Mouse (Mus musculus): ENCODE results near the gene Syde1.
"Not testable (repeated sequence)": the region's sequence is repeated elsewhere in the genome, so short reads cannot be mapped to it uniquely, and the experiment has no call there.

Syde1 gene

DNA sequence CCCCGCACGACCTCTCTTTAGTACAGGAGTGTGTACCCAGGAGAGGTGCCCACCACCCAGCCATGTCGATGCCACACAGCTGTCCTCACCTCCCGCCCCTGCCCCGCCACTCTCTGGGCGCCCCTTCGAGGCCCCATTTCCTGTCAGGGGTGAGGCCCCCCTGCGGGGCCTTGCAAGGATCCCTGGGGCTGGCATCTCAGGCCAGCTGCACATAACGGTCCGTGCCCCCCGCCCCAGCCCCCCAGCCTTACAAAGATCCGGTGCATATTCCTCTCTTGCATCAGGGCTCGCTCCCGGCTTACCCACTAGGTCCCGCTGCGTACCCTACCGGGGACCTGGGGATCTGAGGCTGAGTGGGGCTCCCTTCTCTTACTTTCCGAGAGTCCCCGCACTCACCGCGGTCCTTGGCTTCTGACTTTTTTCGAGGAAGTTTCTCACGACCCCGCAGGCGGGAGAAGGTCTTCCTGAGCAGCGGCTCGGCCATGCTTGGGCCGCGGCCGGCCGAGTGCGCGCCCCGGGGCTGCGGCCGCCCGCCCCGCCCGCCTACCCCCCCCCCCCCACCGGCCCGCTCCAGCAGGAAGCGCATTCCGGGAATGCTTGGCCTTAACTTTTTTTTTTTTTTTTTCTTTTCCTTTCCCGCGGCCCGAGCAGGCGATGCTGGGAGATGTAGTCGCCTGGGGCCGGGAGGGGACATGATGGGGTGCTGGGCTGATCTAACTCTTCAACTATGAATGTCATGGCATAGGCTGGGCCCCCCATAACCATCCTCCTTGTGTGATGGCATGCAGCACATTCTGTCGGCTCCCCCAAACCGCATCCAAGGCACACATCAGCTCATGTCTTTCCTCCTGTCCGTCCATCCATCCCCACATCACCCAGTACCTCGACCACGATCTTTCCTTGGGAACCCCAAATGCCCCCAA, at the start of gene Syde1:
TSS of gene Syde1 (minus strand) at position 559 of the 923 bp plus-strand sequence.
- DNase-seq = peak; percentile 81

DNA sequence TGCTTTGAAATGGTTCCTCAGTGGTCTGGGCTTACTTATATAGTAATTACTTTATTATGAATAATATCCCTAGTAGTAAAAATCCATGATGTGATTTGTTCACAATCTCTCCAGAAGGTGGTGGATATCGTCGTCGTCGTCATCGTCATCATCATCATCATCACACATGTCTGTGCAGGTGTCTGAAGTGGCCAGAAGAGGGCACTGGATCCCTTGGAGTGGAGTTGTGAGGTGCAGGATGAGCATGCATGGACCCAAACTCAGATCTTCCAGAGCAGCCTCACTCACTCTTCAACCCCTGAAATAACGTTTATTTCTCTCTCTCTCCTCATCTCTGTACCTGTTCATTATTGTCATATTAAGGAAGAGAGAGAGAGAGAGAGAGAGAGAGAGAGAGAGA, 40.5 kb upstream of the Syde1 start:
- peak; percentile 63 for DNase-seq

GRCm38 (mm10) chr10:78630194-78630593, 38.4 kb upstream of the Syde1 start:
- no peak for DNase-seq

GRCm38 (mm10) chr10:78623143-78623542, 31.4 kb upstream of the Syde1 start:
- not testable (repeated sequence) for DNase-seq

DNA sequence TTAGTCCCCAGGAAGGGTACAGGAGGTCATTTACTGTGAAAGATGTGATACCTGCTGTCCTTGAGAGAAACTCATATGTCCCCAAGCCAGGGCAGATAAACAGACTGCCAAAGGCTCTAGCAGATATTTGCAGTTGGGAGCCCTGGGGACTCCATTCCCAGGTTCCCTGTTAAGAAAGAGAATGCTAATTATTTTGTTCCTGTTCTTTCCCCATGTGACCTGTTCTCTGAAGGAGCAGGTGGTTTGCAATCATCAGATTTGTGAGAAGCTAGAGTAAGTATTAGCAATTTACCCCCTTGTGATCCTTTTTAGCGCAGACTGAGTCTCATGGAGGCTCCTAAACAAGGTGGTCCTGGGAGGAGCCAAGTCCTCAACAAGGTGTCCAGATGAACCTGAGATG, 26.2 kb upstream of the Syde1 start, which contains the start of gene Olfr1357:
TSS of gene Olfr1357 (minus strand) at position 101 of the 400 bp plus-strand sequence.
- no peak for DNase-seq

GRCm38 (mm10) chr10:78607602-78608001, 15.8 kb upstream of the Syde1 start:
- DNase-seq = no peak

DNA sequence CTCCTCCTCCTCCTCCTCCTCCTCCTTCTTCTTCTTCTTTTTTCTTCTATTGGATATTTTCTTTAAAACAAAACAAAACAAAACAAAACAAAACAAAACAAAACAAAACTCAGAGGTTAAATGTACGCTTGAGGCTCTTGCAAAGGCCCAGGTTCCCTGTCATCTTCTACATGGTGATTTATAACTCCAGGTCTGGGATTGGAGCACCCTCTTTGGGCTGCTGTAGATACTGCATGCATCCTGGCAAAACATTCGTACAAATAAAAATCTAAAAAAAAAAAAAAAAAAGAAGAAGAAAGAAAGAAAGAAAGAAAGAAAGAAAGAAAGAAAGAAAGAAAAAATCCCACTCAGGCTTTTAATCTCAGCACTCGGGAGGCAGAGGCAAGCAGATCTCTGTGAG, 13.3 kb upstream of the Syde1 start:
- peak; percentile 47 for DNase-seq

- no peak for DNase-seq
Measured at GRCm38 (mm10) chr10:78599865-78600264, 8.1 kb upstream of the Syde1 start.

DNA sequence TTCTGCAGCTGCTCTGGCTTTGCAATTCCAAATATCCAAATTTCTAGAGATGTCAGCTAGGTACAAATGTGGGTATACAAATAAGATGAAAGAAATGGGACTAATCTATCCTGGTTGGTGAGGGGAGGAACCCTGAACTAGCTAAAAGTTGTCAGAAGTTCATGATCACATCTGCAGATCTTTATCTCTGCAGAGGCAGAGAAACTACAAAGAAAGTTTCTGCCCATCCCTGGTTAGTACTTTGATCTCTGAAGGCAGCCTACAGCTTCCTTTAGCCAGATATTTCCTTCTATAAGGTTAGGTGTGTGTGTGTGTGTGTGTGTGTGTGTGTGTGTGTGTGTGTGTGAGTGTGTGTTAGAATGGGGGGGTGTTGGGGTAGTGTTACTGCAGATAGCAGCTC, 2.8 kb upstream of the Syde1 start:
- DNase-seq = no peak

- DNase-seq = no peak
Measured at GRCm38 (mm10) chr10:78594157-78594556, 2.4 kb upstream of the Syde1 start.

DNA sequence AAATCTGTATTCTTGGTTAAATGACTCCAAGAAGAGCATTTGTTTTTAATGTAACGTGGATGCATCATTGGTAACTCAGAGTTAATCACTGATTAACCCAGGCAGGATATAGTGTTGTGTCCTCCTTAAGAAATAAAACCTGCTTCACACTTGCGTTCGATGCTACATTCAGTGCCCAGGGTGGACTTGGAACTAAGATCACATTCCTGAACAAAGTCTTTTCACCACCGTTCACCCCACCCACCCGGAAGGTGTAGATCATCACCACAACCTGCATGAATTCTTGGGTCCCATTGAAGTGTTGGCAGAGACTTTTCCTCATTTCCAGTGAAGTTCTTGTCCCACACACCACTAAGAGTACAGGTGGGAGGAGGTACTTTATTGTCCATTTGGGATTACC, 2.0 kb upstream of the Syde1 start:
- DNase-seq = no peak

DNA sequence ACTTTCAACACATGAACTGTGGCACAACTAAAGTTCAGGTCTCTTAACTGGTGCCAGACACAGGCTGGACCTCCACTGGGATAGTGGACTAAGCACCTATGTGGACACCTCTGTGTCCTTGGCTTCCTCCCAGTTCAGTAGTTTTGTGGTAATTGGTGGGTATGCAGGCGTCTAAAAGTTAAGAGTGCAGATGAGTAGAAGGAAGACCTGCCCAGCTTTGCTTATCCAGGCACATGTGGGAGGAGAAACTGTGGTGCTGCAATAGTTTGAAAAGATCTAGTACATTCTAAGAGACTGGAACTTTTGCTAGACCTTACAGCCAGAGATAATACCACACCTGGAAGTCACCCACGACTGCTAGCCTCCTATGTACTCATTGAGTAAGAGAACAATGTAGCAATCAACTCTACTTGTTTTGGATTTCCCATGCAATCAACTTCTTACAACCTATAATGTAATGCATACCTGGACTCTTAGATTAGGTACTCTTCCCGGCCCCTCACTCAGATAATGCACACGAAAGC, 1.2 kb upstream of the Syde1 start:
- DNase-seq = no peak

GRCm38 (mm10) chr10:78590744-78591143, 1.0 kb downstream of the Syde1 start:
- peak; percentile 23 for DNase-seq

DNA sequence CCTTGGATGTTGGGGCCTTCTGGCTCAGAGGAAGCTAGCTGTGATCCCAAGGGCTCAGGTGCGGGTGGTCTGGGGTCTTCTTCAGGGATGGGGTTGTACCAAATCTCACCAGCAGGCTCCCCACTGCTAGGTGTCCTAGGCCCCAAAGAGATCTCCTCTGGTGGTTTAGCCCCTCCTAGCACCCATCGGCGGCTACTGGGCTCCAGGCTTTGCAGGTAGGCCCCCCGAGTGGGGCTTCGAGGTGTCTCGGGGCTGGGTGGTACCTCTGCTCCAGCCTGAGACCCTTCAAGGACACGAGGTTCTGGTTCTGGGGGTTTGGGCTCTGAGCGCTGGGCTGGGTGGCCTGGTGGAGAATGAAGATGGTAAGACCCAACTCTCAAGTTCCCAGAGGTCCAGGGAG, 1.9 kb downstream of the Syde1 start:
- DNase-seq = no peak

- no peak for DNase-seq
Measured at GRCm38 (mm10) chr10:78589291-78589690, 2.5 kb downstream of the Syde1 start.

- DNase-seq = no peak
Measured at GRCm38 (mm10) chr10:78586026-78586425, 5.7 kb downstream of the Syde1 start.

DNA sequence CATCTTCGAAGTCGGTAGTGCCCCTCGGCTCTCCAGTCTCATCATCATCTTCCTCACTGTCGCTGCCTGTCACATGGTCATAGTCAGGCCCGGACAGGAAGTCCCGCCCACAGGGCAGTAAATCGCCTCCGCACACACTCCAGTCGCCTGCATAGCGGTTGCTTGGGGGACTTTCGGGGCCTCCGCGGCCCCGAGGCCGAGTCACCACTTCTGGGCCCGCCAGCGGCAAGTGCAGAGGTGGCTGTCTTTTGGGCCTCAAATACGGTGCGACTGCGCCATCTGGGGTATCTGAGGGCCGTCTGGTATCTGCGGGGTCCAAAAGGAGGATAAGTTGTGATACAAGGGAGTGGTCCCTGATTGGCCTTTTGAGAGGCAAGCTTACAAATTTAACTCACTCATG, 6.2 kb downstream of the Syde1 start:
- DNase-seq = no peak

DNA sequence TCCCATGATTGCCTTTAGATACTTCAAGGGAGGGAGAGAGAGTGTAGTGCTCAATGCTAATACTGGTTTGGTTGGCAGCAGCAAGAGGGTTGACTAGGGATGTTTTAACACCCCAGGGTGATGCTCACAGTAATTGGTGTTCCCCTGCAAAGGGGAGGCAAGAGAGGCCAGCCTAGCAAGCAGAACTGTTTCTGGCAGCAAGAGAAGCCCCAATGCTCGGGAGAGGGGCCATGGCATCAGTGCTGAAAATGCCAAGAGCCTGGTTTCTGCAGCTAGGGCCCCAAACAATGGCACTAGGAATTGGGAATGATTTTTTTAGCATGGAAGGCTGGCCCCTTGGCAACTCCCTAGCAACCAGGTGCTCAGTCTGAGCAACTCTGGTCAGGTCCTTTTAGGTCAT, 6.8 kb downstream of the Syde1 start:
- DNase-seq = no peak

DNA sequence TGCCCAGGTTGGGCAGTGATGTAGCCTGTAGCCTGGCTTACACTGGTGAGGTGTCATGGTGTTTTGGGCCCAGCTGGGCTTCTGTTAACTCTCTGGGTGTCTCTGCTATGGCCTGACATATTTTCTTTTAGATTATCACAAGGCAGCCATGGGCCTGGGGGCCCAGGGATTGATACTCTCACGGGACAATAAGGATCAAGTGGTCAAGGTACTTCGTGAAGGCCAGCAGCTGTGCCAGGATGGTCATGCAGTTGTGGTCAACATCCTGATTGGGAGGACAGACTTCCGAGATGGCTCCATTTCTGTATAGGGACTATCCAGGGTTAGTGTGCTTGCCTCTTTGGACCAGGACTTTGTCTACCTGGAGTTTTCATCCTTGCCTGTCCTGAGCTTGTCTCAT, 7.8 kb downstream of the Syde1 start:
- DNase-seq = no peak

DNA sequence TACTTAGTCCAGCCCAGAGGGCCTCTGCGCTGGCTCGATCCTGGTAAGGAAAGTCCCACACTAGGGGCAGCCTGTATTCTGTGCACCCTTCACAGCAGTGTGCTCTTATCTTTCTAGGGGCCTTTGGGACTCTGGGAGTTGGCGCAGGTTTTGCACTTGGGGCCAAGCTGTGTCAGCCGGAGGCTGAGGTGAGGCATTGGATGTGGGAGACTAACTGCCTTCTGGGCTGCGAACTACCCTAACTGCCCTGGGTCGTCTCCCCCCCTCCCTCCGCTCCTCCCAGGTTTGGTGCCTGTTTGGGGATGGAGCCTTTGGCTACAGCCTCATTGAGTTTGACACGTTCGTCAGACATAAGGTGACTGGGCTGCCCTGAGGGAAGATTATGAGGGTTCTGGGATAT, 8.4 kb downstream of the Syde1 start:
- DNase-seq = no peak

DNA sequence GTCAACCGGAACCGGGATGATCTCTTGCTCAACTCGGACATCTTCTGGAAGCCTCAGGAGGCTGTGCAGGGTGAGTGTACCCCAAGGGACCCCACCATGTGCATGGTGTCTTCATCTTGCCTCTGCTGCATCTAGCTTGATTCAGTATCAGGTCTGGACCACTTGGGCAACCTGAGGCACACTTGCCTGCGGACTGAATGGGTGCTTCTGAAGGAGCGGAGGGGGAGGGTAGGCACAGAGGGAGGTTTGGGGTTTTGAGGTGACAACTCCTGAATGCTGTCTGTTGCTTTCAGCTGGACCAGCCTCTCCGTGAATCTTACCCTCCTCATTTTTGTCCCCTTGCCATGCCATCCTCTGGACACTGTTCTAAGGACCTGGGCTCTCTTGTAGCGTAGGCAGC, 10.6 kb downstream of the Syde1 start:
- no peak for DNase-seq

- DNase-seq = no peak
Measured at GRCm38 (mm10) chr10:78578204-78578603, 13.6 kb downstream of the Syde1 start.

GRCm38 (mm10) chr10:78576435-78577184, 15.2 kb downstream of the Syde1 start:
- no peak for DNase-seq

GRCm38 (mm10) chr10:78575690-78576089, 16.1 kb downstream of the Syde1 start:
- no peak for DNase-seq

All from embryo, embryonic 11 days (tissue).